ENCODE assay signal across 7 mouse cellular contexts in the genomic region with DNA sequence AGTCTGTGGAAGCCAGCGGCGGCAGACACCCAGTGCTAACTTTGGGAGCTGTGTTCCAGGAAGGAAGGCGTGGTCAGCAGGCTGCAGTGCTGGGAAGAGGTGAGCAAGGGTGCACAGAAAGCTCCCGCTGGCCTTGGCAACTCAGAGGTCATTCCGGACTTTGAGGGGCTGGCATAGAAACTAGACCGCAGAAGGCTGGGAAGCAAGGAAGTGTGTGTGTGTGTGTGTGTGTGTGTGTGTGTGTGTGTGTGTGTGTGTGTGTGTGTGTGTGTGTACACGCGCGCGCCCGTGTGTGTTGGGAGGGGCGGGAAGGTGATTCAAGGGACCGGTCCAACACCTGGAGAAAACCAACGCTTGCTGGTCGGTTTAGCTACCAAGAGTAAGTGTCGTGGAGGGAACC. TPM values are rescaled to one million over a fixed set of nuclear protein-coding genes. Genes with fewer than 3 reads are reported as not detected.
DNase-seq lines count a peak whose midpoint lies in the region; ATAC-seq and TF ChIP-seq lines count a peak whose summit lies in the region.

Gene Ampd3, plus strand, starts transcription at position 206 of the 400 bp plus-strand sequence.

- no peak for ATAC-seq in Patski
- ATAC-seq in erythroblast, adult 5-6 weeks (replicated peaks; ENCODE audit: low FRiP score, poor library complexity, severe bottlenecking) = no peak
- ATAC-seq in hindbrain, embryonic 11.5 days (ENCODE audit: low FRiP score) = no peak
- peak; percentile 11; the same call in 1 of the 2 replicates for ATAC-seq in midbrain, embryonic 14.5 days (ENCODE audit: low FRiP score, low TSS enrichment)

- peak within 1 kb of the TSS; percentile 86 for H3K4me3 ChIP-seq in E14TG2a.4 (replicated peaks; ENCODE audit: low read length)
- H3K4me3 ChIP-seq in hindbrain, embryonic 11.5 days (ENCODE audit: low read depth, low read length) = peak within 1 kb of the TSS; percentile 54
- peak within 1 kb of the TSS; percentile 55 for H3K4me3 ChIP-seq in midbrain, embryonic 14.5 days (replicated peaks; ENCODE audit: low read depth, low read length)

- H3K4me2 ChIP-seq in hindbrain, embryonic 11.5 days (replicated peaks; ENCODE audit: low read depth, low read length) = peak within 1 kb of the TSS; percentile 97
- peak within 1 kb of the TSS; percentile 90 for H3K4me2 ChIP-seq in midbrain, embryonic 14.5 days (ENCODE audit: low read length)

- TF ChIP-seq CTCF in E14TG2a.4 (conservative IDR thresholded peaks at IDR 0.05; ENCODE audit: low read length) = no peak
- TF ChIP-seq CTCF in Patski (IDR thresholded peaks at IDR 0.05) = no peak

- in situ Hi-C loops in Patski (cut with MboI; ENCODE audit: low pct_unique_long_range_greater_than_20kb) = no loop called here

- peaks cover 26% of the 10 kb centered on the region for H3K4me1 ChIP-seq in E14TG2a.4 (replicated peaks; ENCODE audit: low read depth, low read length)
- H3K4me1 ChIP-seq in hindbrain, embryonic 11.5 days (replicated peaks; ENCODE audit: control insufficient read depth, insufficient read depth, low read length) = no peaks in the 10 kb centered on the region; the same call in 1 of the 2 replicates
- H3K4me1 ChIP-seq in midbrain, embryonic 14.5 days (ENCODE audit: control insufficient read depth, insufficient read depth, low read length) = 0 out of 2 replicates have a peak, but pooled peaks cover 3% of the 10 kb centered on the region

- H3K27ac ChIP-seq in hindbrain, embryonic 11.5 days (ENCODE audit: low read depth, low read length) = no peak within 1 kb of the TSS
- 0 out of 2 replicates have a peak within 1 kb of the TSS, but pooled peaks have one; percentile 8 for H3K27ac ChIP-seq in midbrain, embryonic 14.5 days (replicated peaks; ENCODE audit: low read depth, low read length)

- no peak for DNase-seq in Patski (ENCODE audit: low read depth, low spot score)
- DNase-seq in hindbrain, embryonic 11.5 days (ENCODE audit: low spot score) = no peak
- DNase-seq in left cerebral cortex, adult 8-10 months (ENCODE audit: low spot score in 2 of 2) = no peak
- DNase-seq in midbrain, embryonic 14.5 days = no peak
- no peak for DNase-seq in T-cell, adult 2 months (ENCODE audit: low spot score)

- no peaks in the 10 kb centered on the region for H3K9me3 ChIP-seq in E14TG2a.4 (ENCODE audit: low read length)
- no peaks in the 10 kb centered on the region for H3K9me3 ChIP-seq in hindbrain, embryonic 11.5 days (ENCODE audit: control insufficient read depth, low read length)
- H3K9me3 ChIP-seq in midbrain, embryonic 14.5 days (ENCODE audit: control insufficient read depth, low read length) = no peaks in the 10 kb centered on the region

- WGBS in hindbrain, embryonic 11.5 days = 16% methylated on average over 13 of the region's 16 CpGs
- 17% methylated on average over 16 of the region's 16 CpGs for WGBS in midbrain, embryonic 14.5 days

- H3K27me3 ChIP-seq in E14TG2a.4 (ENCODE audit: insufficient read depth, low read length) = peaks cover 21% of the 10 kb centered on the region
- no peaks in the 10 kb centered on the region for H3K27me3 ChIP-seq in Patski
- H3K27me3 ChIP-seq in hindbrain, embryonic 11.5 days (ENCODE audit: control insufficient read depth, insufficient read depth, low read length) = peaks cover 13% of the 10 kb centered on the region
- peaks cover 6% of the 10 kb centered on the region; the same call in 1 of the 2 replicates for H3K27me3 ChIP-seq in midbrain, embryonic 14.5 days (ENCODE audit: control insufficient read depth, insufficient read depth, low read length)

- CTCF ChIA-PET in Patski (lab: Charles Lee) = interaction anchor here (0.8 to 1.3 kb wide), 3 partner anchors 17 to 36 kb away, joined by 3 read pairs; no protein-coding TSS in a partner anchor

- H3K9ac ChIP-seq in hindbrain, embryonic 11.5 days (ENCODE audit: low read depth, low read length) = peak within 1 kb of the TSS; percentile 62
- peak within 1 kb of the TSS; percentile 76 for H3K9ac ChIP-seq in midbrain, embryonic 14.5 days (replicated peaks; ENCODE audit: low read length)

- no peaks in the 10 kb centered on the region for H3K36me3 ChIP-seq in E14TG2a.4 (ENCODE audit: insufficient read depth, low read length)
- H3K36me3 ChIP-seq in hindbrain, embryonic 11.5 days (ENCODE audit: control insufficient read depth, insufficient read depth, low read length) = no peaks in the 10 kb centered on the region
- H3K36me3 ChIP-seq in midbrain, embryonic 14.5 days (ENCODE audit: control insufficient read depth, insufficient read depth, low read length) = no peaks in the 10 kb centered on the region

- POLR2A ChIA-PET in Patski (lab: Charles Lee) = interaction anchor here (1.0 to 2.1 kb wide), 4 partner anchors 11 to 41 kb away, joined by 4 to 11 read pairs (median 6); no protein-coding TSS in a partner anchor

RNA-seq across cellular contexts. Expression of gene Ampd3, which starts in this region (rescaled TPM):
- 59.3 TPM for polyA plus RNA-seq in Patski (2021)
- total RNA-seq in erythroblast, adult 5-6 weeks (2015; ENCODE audit: low replicate concordance) = 50.7 and 52.0 TPM in 2 replicates
- 53.8 and 57.6 TPM in 2 replicates for total RNA-seq in erythroblast, adult 5-6 weeks (2017; ENCODE audit: low replicate concordance)
- polyA plus RNA-seq in hindbrain, embryonic 11.5 days (2014; fragmentation: Nextera tagmentation; extraction: Ambion mirVana) = 1.3 and 1.4 TPM in 2 replicates
- total RNA-seq in left cerebral cortex, adult 8-10 months (2022) = 10 to 100 TPM; 22.9 to 33.5 (median 29.5) TPM
- 7.8 and 8.2 TPM in 2 replicates for polyA plus RNA-seq in midbrain, embryonic 14.5 days (2014; fragmentation: Nextera tagmentation; extraction: Ambion mirVana)
